Mouse (Mus musculus): Measurements from ENCODE around the gene Als2. TPM values are rescaled to one million over a fixed set of nuclear protein-coding genes. Genes with fewer than 3 reads are reported as not detected.

The Als2 gene
- polyA plus RNA-seq, 1 experiment from 2014 or later, result 14.8 TPM

DNA sequence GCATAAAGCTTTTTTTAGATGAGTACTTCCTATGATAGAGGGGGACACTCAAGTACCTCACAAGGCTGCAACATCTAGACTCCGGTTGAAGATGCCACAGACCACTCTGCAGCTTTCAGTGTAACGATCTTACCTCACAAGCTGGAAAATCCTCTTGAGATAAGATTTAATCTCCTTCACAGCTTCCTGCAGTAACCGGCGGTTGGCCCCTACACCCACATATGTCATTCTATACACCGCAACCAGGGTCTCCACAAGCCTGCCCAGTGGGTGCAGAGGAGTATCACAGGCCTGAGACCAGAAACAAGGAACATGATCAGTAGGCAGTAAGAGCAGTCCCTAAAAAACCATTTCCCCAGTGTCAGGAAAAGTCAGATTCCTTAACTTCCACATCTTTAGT is 64.0 kb downstream of the Als2 start:
- no peak overlapping the region for H3K4me3 ChIP-seq
- peaks cover 69% of the 10 kb centered on the region for H3K36me3 ChIP-seq
- H3K4me1 ChIP-seq (replicated peaks), result no peaks in the 10 kb centered on the region
- H3K27ac ChIP-seq (replicated peaks), result no peak overlapping the region
- no peak overlapping the region for H3K9ac ChIP-seq
- H3K9me3 ChIP-seq, result no peaks in the 10 kb centered on the region
- WGBS, result 93% methylated on average over 5 of the region's 5 CpGs
- ATAC-seq (ENCODE audit: low read depth), result no peak
- no peak overlapping the region for H3K4me2 ChIP-seq
- no peaks in the 10 kb centered on the region for H3K27me3 ChIP-seq

- Histone ChIP-seq H3K27ac (replicated peaks) (no peak overlapping the region), H3K4me1 (replicated peaks) (no peaks in the 10 kb centered on the region), H3K36me3 (peaks cover 69% of the 10 kb centered on the region), H3K27me3 (no peaks in the 10 kb centered on the region), H3K9me3 (no peaks in the 10 kb centered on the region), H3K9ac (no peak overlapping the region), H3K4me2 (no peak overlapping the region), H3K4me3 (no peak overlapping the region)
- 84% methylated on average over 5 of the region's 5 CpGs for WGBS
- ATAC-seq (ENCODE audit: low read depth), result no peak
These were observed 65.2 kb downstream of the Als2 start for GRCm38 (mm10) chr1:59171875-59172274.

DNA sequence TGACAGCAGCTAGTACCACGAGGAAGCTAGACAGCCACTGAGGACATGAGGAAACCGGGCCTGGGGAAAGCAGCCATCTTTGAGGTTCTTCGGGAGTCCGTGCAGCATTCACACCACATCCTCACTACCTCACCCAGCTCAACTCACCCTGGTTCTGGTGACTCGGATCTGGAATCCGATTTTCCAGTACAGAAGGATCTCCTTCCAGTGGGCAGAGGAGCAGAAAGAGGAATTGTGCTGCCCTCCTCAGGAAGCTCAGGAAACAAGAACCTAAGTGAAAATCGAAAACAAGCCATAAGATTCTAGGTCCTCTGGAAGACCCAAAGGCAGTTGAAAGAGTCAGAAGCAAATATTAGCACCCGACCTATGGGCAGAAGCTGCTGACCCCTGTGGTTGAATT is 66.7 kb downstream of the Als2 start:
- no peak overlapping the region for H3K4me2 ChIP-seq
- no peaks in the 10 kb centered on the region for H3K27me3 ChIP-seq
- WGBS, result 85% methylated on average over 8 of the region's 8 CpGs
- H3K4me3 ChIP-seq, result no peak overlapping the region
- no peak for ATAC-seq (ENCODE audit: low read depth)
- peaks cover 70% of the 10 kb centered on the region for H3K36me3 ChIP-seq
- no peak overlapping the region for H3K27ac ChIP-seq (replicated peaks)
- no peak overlapping the region for H3K9ac ChIP-seq
- H3K4me1 ChIP-seq (replicated peaks), result no peaks in the 10 kb centered on the region
- H3K9me3 ChIP-seq, result no peaks in the 10 kb centered on the region

GRCm38 (mm10) chr1:59169586-59169985 is 67.4 kb downstream of the Als2 start:
- no peak overlapping the region for H3K27ac ChIP-seq (replicated peaks)
- no peak overlapping the region for H3K4me2 ChIP-seq
- H3K4me1 ChIP-seq (replicated peaks), result no peaks in the 10 kb centered on the region
- H3K9me3 ChIP-seq, result no peaks in the 10 kb centered on the region
- WGBS, result 84% methylated on average over 6 of the region's 6 CpGs
- H3K9ac ChIP-seq, result no peak overlapping the region
- H3K36me3 ChIP-seq, result peaks cover 64% of the 10 kb centered on the region
- no peak for ATAC-seq (ENCODE audit: low read depth)
- H3K4me3 ChIP-seq, result no peak overlapping the region
- no peaks in the 10 kb centered on the region for H3K27me3 ChIP-seq

DNA sequence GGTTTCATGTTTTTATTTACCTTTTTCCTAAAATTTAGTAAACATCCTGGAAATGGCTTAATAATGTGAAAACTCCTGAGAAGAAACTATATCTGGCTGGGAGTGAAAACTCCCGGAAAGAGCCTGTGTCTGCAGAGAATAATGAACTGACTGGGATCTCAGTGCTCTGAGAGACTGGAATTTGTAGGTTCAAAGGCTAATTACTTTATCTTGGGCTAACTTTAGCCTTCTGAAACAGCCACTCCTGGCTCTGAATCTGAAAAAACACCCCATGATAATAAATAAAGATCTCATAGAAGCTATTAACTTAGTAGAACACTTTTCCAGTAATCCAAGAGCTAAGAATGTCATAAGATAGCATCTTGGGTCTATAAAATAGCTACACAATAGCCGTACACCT is 68.5 kb downstream of the Als2 start:
- Histone ChIP-seq H3K27ac (replicated peaks) (no peak overlapping the region), H3K4me2 (no peak overlapping the region)
- WGBS, result 84% methylated on average over 2 of the region's 2 CpGs

DNA sequence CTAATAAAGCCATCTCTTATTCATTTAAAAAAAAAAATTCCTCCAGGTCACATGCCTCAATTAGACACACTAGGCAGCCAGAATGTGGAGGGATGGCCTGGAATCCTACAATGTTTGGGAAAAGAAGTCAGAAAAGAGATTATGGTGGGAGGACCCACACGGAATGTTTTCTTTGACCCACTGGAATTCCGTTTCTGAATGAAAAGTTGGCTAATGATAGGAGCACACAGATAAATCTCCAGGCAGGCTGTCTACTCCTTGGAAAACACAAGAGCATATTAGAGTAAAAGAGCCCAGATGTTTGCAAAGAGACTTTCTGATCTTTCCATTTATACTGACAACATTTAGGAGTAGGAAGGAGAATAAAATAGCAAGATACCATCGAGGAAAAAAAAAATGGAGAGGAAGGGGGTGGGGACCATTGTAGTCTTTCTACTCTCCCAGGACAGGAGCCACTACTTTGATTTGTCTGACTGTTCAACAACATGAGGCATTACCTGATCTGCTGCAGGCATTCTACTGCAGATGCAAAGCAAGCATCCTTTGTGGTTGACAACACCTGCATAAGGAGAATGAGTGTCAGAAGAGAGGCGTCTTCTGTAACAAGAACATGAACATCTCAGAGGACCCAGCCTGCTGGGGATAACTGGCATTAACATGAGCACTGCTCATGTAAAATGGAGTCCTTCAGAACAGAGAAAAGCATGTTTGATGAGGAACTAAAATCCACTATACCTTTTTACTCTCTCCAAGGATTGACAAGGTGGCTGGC is 69.2 kb downstream of the Als2 start:
- H3K4me2 ChIP-seq, result no peak overlapping the region
- no peak for ATAC-seq (ENCODE audit: low read depth)
- peaks cover 73% of the 10 kb centered on the region for H3K36me3 ChIP-seq
- H3K4me1 ChIP-seq (replicated peaks), result no peaks in the 10 kb centered on the region
- H3K9ac ChIP-seq, result no peak overlapping the region
- WGBS, result 88% methylated on average over 4 of the region's 4 CpGs
- no peaks in the 10 kb centered on the region for H3K9me3 ChIP-seq
- no peak overlapping the region for H3K27ac ChIP-seq (replicated peaks)
- no peak overlapping the region for H3K4me3 ChIP-seq
- H3K27me3 ChIP-seq, result no peaks in the 10 kb centered on the region

More for the DNA sequence above, 68.5 kb downstream of the Als2 start:
- no peak for ATAC-seq (ENCODE audit: low read depth)
- Histone ChIP-seq H3K9ac (no peak overlapping the region), H3K4me3 (no peak overlapping the region), H3K27me3 (no peaks in the 10 kb centered on the region), H3K36me3 (peaks cover 73% of the 10 kb centered on the region), H3K9me3 (no peaks in the 10 kb centered on the region), H3K4me1 (replicated peaks) (no peaks in the 10 kb centered on the region)

- Histone ChIP-seq H3K36me3 (peaks cover 66% of the 10 kb centered on the region), H3K27me3 (no peaks in the 10 kb centered on the region), H3K9ac (no peak overlapping the region), H3K27ac (replicated peaks) (no peak overlapping the region), H3K4me3 (no peak overlapping the region), H3K9me3 (no peaks in the 10 kb centered on the region), H3K4me1 (replicated peaks) (no peaks in the 10 kb centered on the region), H3K4me2 (no peak overlapping the region)
- WGBS, result 96% methylated on average over 9 of the region's 9 CpGs
- no peak for ATAC-seq (ENCODE audit: low read depth)
These were observed 70.7 kb downstream of the Als2 start for GRCm38 (mm10) chr1:59166232-59166905.

- H3K36me3 ChIP-seq, result peaks cover 58% of the 10 kb centered on the region
These were observed 73.1 kb downstream of the Als2 start for GRCm38 (mm10) chr1:59163918-59164317.

DNA sequence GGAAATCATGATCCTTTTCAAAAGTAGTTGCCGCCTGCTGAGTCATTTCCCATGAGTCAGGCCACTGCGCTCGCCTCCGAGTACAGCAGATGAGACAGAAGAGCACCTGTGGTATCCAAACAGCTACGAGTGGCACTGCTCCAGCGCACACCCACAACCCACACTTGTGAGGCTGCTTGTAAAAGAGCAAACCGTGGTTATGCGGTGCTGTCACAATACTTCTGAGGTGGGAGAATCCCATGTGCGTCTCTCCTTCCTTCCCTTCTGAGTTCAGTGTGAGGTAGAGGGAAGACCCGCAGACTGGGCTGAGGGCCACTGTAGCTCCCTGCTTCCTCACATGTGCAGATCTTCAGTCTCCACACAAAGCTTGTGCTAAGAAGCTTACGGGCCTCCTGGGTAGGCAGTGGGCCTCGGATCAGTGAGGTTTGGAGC is 74.0 kb downstream of the Als2 start, which contains the start of gene Mpp4:
Gene Mpp4 (minus strand): TSS at position 360 of the 432 bp plus-strand sequence.
- ATAC-seq (ENCODE audit: low read depth), result no peak
- H3K27me3 ChIP-seq, result no peaks in the 10 kb centered on the region
- H3K36me3 ChIP-seq, result peaks cover 56% of the 10 kb centered on the region
- H3K4me2 ChIP-seq, result no peak within 1 kb of the TSS
- H3K4me1 ChIP-seq (replicated peaks), result no peaks in the 10 kb centered on the region
- H3K9me3 ChIP-seq, result no peaks in the 10 kb centered on the region
- no peak within 1 kb of the TSS for H3K27ac ChIP-seq (replicated peaks)
- H3K4me3 ChIP-seq, result no peak within 1 kb of the TSS
- WGBS, result 65% methylated on average over 12 of the region's 12 CpGs
- no peak within 1 kb of the TSS for H3K9ac ChIP-seq

More at GRCm38 (mm10) chr1:59163918-59164317, 73.1 kb downstream of the Als2 start:
- H3K27ac ChIP-seq (replicated peaks), result no peak overlapping the region
- no peak for ATAC-seq (ENCODE audit: low read depth)
- H3K4me1 ChIP-seq (replicated peaks), result no peaks in the 10 kb centered on the region
- H3K4me3 ChIP-seq, result no peak overlapping the region
- no peaks in the 10 kb centered on the region for H3K27me3 ChIP-seq
- no peak overlapping the region for H3K9ac ChIP-seq
- H3K9me3 ChIP-seq, result no peaks in the 10 kb centered on the region
- H3K4me2 ChIP-seq, result no peak overlapping the region
- 73% methylated on average over 5 of the region's 5 CpGs for WGBS

DNA sequence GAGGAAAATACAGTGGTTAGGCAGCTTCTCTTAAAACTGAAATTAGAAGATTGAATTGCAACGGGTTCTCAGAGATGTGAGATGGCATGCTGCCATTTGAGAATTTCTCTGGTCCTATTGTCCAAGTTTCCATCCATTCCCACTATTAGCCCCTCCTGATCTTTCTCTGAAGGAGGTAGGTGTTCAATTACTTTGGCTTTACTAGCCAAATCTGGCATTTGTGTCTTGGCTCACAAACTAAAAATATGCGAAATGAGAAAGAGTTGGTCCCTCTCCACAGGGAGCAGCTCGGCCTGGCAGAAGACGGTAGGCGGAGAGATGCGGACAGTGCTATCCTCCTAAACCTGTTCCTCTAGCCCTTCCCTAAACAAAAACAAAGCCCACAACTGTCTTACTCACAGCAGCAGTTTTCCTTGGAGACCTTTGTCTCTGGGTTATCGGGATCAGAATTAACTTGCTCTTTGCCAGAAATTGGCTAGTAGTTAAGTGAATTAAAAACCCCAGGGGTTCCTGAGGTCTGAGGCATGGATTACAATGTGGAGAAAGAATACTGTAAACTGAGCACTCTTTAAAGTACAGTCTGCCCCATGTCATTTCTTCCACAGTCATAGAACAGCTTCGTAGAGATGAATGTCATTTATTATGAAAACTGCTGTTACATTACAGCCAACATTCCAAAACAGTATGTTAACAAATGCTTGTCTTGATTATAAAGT is 74.6 kb downstream of the Als2 start:
- H3K9ac ChIP-seq, result no peak overlapping the region
- H3K4me1 ChIP-seq (replicated peaks), result no peaks in the 10 kb centered on the region
- no peaks in the 10 kb centered on the region for H3K9me3 ChIP-seq
- no peak overlapping the region for H3K4me3 ChIP-seq
- H3K36me3 ChIP-seq, result peaks cover 50% of the 10 kb centered on the region
- no peak overlapping the region for H3K4me2 ChIP-seq
- no peak overlapping the region for H3K27ac ChIP-seq (replicated peaks)
- ATAC-seq (ENCODE audit: low read depth), result no peak
- no peaks in the 10 kb centered on the region for H3K27me3 ChIP-seq
- 67% methylated on average over 8 of the region's 8 CpGs for WGBS

GRCm38 (mm10) chr1:59161396-59161795 is 75.6 kb downstream of the Als2 start:
- Histone ChIP-seq H3K4me1 (replicated peaks) (no peaks in the 10 kb centered on the region), H3K9me3 (no peaks in the 10 kb centered on the region), H3K4me2 (no peak overlapping the region), H3K9ac (no peak overlapping the region), H3K27me3 (no peaks in the 10 kb centered on the region), H3K36me3 (peaks cover 39% of the 10 kb centered on the region), H3K27ac (replicated peaks) (no peak overlapping the region), H3K4me3 (no peak overlapping the region)
- WGBS, result 89% methylated on average over 6 of the region's 6 CpGs
- no peak for ATAC-seq (ENCODE audit: low read depth)

DNA sequence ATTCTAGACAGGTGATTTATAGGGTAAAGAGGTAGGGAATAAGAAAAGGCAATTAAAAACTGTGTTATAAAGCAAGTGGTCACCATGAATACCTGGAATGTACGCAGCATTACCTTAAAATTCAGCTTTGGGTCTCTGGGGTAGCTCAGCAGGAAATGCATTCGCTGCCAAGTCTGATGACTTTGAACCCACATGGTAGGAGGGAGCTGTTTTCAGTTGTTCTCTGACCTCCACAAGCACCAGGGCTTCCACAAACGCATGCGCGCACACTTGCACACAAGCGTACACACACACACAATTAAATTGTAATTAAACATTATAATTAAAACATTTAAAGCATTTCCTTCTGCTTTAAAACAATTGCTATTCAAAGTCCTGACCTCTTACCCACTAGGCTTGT is 76.2 kb downstream of the Als2 start:
- Histone ChIP-seq H3K9ac (no peak overlapping the region), H3K4me1 (replicated peaks) (no peaks in the 10 kb centered on the region), H3K4me3 (no peak overlapping the region), H3K27me3 (no peaks in the 10 kb centered on the region), H3K9me3 (no peaks in the 10 kb centered on the region), H3K27ac (replicated peaks) (no peak overlapping the region), H3K4me2 (no peak overlapping the region), H3K36me3 (peaks cover 34% of the 10 kb centered on the region)
- ATAC-seq (ENCODE audit: low read depth), result no peak
- 93% methylated on average over 6 of the region's 6 CpGs for WGBS
